Mouse (Mus musculus) kidney, adult 2 months (tissue): ENCODE measurements at regions not wholly inside any gene's neighbourhood (a gene's known extent, or its start where the extent isn't known, plus 50 kb on each side); places are given as distances from the start of the nearest gene placed in this dataset.

Source experiments
- CTCF ChIP-seq: fragments of 200-500 bp; conservative IDR thresholded peaks from 2 replicates; pipeline ENCODE4 v1.5.1; 2011; ENCODE audit warnings: low read depth, mild to moderate bottlenecking, control low read depth, low read length, moderate library complexity, mixed read lengths; ENCODE audit not compliant: insufficient read depth, insufficient read length
- POLR2A ChIP-seq: fragments of 200-500 bp; IDR thresholded peaks from one replicate; pipeline ENCODE4 v1.6.1; 2011; ENCODE audit warnings: low read depth, low read length, control low read depth

- TF ChIP-seq CTCF = no peak
- no peak for TF ChIP-seq POLR2A
These were observed 118.2 kb upstream of the Atp2b1 start for GRCm38 (mm10) chr10:98796016-98796415.
